Mouse (Mus musculus): ENCODE results near the gene Sgcb. TPM values are rescaled to one million over a fixed set of nuclear protein-coding genes. Genes with fewer than 3 reads are reported as not detected.

The Sgcb gene
- polyA plus RNA-seq, 1 experiment = not detected

- H3K4me1 ChIP-seq (ENCODE audit: control insufficient read depth, insufficient read depth, low read length) = no peaks in the 10 kb centered on the region
- H3K27ac ChIP-seq (ENCODE audit: insufficient read depth, low read depth, low read length) = no peak overlapping the region
- TF ChIP-seq CTCF (IDR thresholded peaks at IDR 0.05; ENCODE audit: insufficient read depth, low read depth, low read length) = no peak
- TF ChIP-seq POLR2A (IDR thresholded peaks at IDR 0.05; ENCODE audit: insufficient read depth, low read depth, low read length) = no peak
- WGBS = 89% methylated on average over 6 of the region's 6 CpGs
- H3K4me3 ChIP-seq (ENCODE audit: insufficient read depth, low read depth, low read length) = no peak overlapping the region
These were observed 35.6 kb upstream of the Sgcb start for GRCm38 (mm10) chr5:73683221-73683620.

- whole genome bisulfite sequencing = 17% methylated on average over 13 of the region's 13 CpGs
- no peaks in the 10 kb centered on the region for H3K4me1 ChIP-seq (ENCODE audit: control insufficient read depth, insufficient read depth, low read length)
- peak overlapping the region; percentile 32 for H3K4me3 ChIP-seq (ENCODE audit: insufficient read depth, low read depth, low read length)
- no peak for TF ChIP-seq POLR2A (IDR thresholded peaks at IDR 0.05; ENCODE audit: insufficient read depth, low read depth, low read length)
- H3K27ac ChIP-seq (ENCODE audit: insufficient read depth, low read depth, low read length) = no peak overlapping the region
These were observed 29.0 kb upstream of the Sgcb start for GRCm38 (mm10) chr5:73676626-73677025.

- TF ChIP-seq CTCF (IDR thresholded peaks at IDR 0.05; ENCODE audit: insufficient read depth, low read depth, low read length) (no peak), POLR2A (IDR thresholded peaks at IDR 0.05; ENCODE audit: insufficient read depth, low read depth, low read length) (no peak)
- H3K4me1 ChIP-seq (ENCODE audit: control insufficient read depth, insufficient read depth, low read length) = no peaks in the 10 kb centered on the region
- no peak overlapping the region for H3K27ac ChIP-seq (ENCODE audit: insufficient read depth, low read depth, low read length)
- H3K4me3 ChIP-seq (ENCODE audit: insufficient read depth, low read depth, low read length) = no peak overlapping the region
- WGBS = 86% methylated on average over 3 of the region's 3 CpGs
These were observed 28.0 kb upstream of the Sgcb start for GRCm38 (mm10) chr5:73675604-73676003.

GRCm38 (mm10) chr5:73669386-73669785 is 21.8 kb upstream of the Sgcb start:
- Histone ChIP-seq H3K4me3 (ENCODE audit: insufficient read depth, low read depth, low read length) (no peak overlapping the region), H3K27ac (ENCODE audit: insufficient read depth, low read depth, low read length) (no peak overlapping the region), H3K4me1 (ENCODE audit: control insufficient read depth, insufficient read depth, low read length) (no peaks in the 10 kb centered on the region; the same call in 1 of the 2 replicates)
- no peak for TF ChIP-seq CTCF (IDR thresholded peaks at IDR 0.05; ENCODE audit: insufficient read depth, low read depth, low read length)
- no peak for TF ChIP-seq POLR2A (IDR thresholded peaks at IDR 0.05; ENCODE audit: insufficient read depth, low read depth, low read length)
- 62% methylated on average over 26 of the region's 26 CpGs for WGBS

GRCm38 (mm10) chr5:73667877-73668276 is 20.3 kb upstream of the Sgcb start:
- no peaks in the 10 kb centered on the region; the same call in 1 of the 2 replicates for H3K4me1 ChIP-seq (ENCODE audit: control insufficient read depth, insufficient read depth, low read length)
- TF ChIP-seq CTCF (IDR thresholded peaks at IDR 0.05; ENCODE audit: insufficient read depth, low read depth, low read length) (no peak), POLR2A (IDR thresholded peaks at IDR 0.05; ENCODE audit: insufficient read depth, low read depth, low read length) (no peak)
- no peak overlapping the region for H3K27ac ChIP-seq (ENCODE audit: insufficient read depth, low read depth, low read length)
- WGBS = 93% methylated on average over 2 of the region's 2 CpGs
- no peak overlapping the region for H3K4me3 ChIP-seq (ENCODE audit: insufficient read depth, low read depth, low read length)

- no peaks in the 10 kb centered on the region; the same call in 1 of the 2 replicates for H3K4me1 ChIP-seq (ENCODE audit: control insufficient read depth, insufficient read depth, low read length)
- no peak for TF ChIP-seq CTCF (IDR thresholded peaks at IDR 0.05; ENCODE audit: insufficient read depth, low read depth, low read length)
- TF ChIP-seq POLR2A (IDR thresholded peaks at IDR 0.05; ENCODE audit: insufficient read depth, low read depth, low read length) = no peak
- WGBS = 85% methylated on average over 2 of the region's 2 CpGs
- no peak overlapping the region for H3K27ac ChIP-seq (ENCODE audit: insufficient read depth, low read depth, low read length)
- H3K4me3 ChIP-seq (ENCODE audit: insufficient read depth, low read depth, low read length) = no peak overlapping the region
These were observed 19.1 kb upstream of the Sgcb start for GRCm38 (mm10) chr5:73666695-73667094.

GRCm38 (mm10) chr5:73651855-73652201 is 4.2 kb upstream of the Sgcb start:
- 6% methylated on average over 4 of the region's 4 CpGs for WGBS
- Histone ChIP-seq H3K27ac (ENCODE audit: insufficient read depth, low read depth, low read length) (no peak overlapping the region), H3K4me3 (ENCODE audit: insufficient read depth, low read depth, low read length) (no peak overlapping the region), H3K4me1 (ENCODE audit: control insufficient read depth, insufficient read depth, low read length) (peaks cover 15% of the 10 kb centered on the region)
- TF ChIP-seq POLR2A (IDR thresholded peaks at IDR 0.05; ENCODE audit: insufficient read depth, low read depth, low read length) (no peak), CTCF (IDR thresholded peaks at IDR 0.05; ENCODE audit: insufficient read depth, low read depth, low read length) (no peak)

GRCm38 (mm10) chr5:73651061-73651854 is 3.7 kb upstream of the Sgcb start, which contains the start of gene Spata18:
Spata18 (plus strand) TSS chr5:73651379.
- WGBS = under 1% methylated on average over 57 of the region's 57 CpGs
- Histone ChIP-seq H3K4me3 (ENCODE audit: insufficient read depth, low read depth, low read length) (peak within 1 kb of the TSS; percentile 29), H3K4me1 (ENCODE audit: control insufficient read depth, insufficient read depth, low read length) (peaks cover 15% of the 10 kb centered on the region), H3K27ac (ENCODE audit: insufficient read depth, low read depth, low read length) (no peak within 1 kb of the TSS)
- TF ChIP-seq CTCF (IDR thresholded peaks at IDR 0.05; ENCODE audit: insufficient read depth, low read depth, low read length) = no peak
- TF ChIP-seq POLR2A (IDR thresholded peaks at IDR 0.05; ENCODE audit: insufficient read depth, low read depth, low read length) = no peak

- WGBS = 3% methylated on average over 15 of the region's 15 CpGs
- TF ChIP-seq POLR2A (IDR thresholded peaks at IDR 0.05; ENCODE audit: insufficient read depth, low read depth, low read length) (no peak), CTCF (IDR thresholded peaks at IDR 0.05; ENCODE audit: insufficient read depth, low read depth, low read length) (no peak)
- Histone ChIP-seq H3K4me1 (ENCODE audit: control insufficient read depth, insufficient read depth, low read length) (peaks cover 18% of the 10 kb centered on the region), H3K27ac (ENCODE audit: insufficient read depth, low read depth, low read length) (no peak overlapping the region), H3K4me3 (ENCODE audit: insufficient read depth, low read depth, low read length) (peak overlapping the region; percentile 29)
These were observed 2.9 kb upstream of the Sgcb start for GRCm38 (mm10) chr5:73650365-73650964.
